Mouse (Mus musculus): ENCODE measurements around the gene Fam178b.
A peak's percentile ranks its signal among the peaks of the same experiment; 100 is the strongest.
"Not testable (repeated sequence)": the region's sequence is repeated elsewhere in the genome, so short reads cannot be mapped to it uniquely, and the experiment has no call there.

Gene Fam178b

GRCm38 (mm10) chr1:36546888-36547471, 136.0 kb downstream of the Fam178b start, which contains the start of gene Ankrd39:
Gene Ankrd39 (minus strand): TSS chr1:36547445.
- DNase-seq (ENCODE audit: low spot score in 2 of 2): peak; percentile 87 to 97

DNA sequence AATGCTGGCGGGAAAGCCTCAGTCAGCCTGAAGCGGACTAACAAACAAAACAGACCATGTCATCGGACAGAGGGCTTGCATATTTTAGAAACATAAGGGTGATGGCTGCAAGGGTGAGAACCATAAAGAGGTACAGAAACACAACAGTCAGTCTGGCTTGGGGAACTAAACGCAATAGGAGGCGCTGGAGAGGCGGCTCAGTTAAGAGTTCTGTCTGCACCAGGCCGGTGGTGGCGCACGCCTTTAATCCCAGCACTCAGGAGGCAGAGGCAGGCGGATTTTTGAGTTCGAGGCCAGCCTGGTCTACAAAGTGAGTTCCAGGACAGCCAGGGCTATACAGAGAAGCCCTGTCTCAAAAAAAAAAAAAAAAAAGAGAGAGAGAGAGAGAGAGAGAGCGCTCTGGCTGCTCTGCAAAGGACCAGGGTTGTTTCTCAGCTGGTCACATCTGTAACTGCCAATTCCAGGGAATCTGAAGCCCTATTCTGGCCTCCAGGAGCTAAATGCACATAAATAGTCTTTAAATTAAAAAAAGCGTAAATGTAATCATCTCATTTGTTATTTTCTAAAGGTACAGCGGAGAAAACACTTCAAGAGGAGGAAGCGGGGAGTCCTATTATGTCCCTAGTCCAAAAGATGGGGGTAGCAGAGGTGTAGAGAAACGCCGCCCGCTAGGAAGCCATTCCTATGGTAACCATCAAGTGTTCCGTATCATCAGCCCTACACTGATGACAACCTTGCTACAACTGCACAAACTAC, 137.0 kb downstream of the Fam178b start:
- peak in 1 of 2 experiments; percentile 59 for DNase-seq (ENCODE audit: low spot score in 2 of 2)

- DNase-seq (ENCODE audit: low spot score in 2 of 2): no peak
Observed at GRCm38 (mm10) chr1:36545382-36545781, 137.6 kb downstream of the Fam178b start.

DNA sequence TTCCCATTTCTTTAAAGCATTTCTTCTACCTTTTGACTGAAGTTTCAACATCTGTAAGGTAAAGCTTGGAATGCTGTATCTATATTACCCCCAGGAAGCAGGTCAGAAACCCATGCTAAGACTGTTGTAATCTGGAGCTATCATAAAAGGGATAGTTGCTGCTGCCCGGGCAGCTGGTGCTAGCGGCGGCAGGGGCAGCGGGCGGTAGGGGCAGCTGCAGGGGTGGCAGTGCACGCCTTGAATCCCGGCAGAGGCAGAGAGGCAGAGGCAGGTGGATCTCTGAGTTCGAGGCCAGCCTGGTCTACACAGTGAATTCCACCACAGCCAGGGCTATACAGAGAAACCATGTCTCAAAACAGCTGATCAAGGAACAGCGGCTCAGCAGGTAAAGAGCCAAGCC, 140.1 kb downstream of the Fam178b start:
- no peak for DNase-seq (ENCODE audit: low spot score in 2 of 2)

- no peak for DNase-seq (ENCODE audit: low spot score in 2 of 2)
Observed at GRCm38 (mm10) chr1:36541844-36542243, 141.1 kb downstream of the Fam178b start.

DNA sequence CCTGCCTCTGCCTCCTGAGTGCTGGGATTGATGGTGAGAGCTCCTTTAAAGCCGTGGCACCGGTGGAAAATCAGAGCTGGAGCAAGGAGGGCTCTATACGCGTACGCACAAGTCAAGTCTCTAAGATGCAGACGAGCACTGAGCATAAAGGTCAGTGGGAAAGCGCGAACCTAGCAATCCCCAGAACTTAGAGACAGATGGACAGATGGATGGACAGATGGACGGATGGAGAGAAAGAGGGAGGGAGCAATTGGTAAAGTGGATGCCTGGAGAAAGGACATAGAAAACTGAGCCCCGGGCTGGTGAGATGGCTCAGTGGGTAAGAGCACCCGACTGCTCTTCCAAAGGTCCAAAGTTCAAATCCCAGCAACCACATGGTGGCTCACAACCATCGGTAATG, 142.2 kb downstream of the Fam178b start:
- no peak for DNase-seq (ENCODE audit: low spot score in 2 of 2)

DNA sequence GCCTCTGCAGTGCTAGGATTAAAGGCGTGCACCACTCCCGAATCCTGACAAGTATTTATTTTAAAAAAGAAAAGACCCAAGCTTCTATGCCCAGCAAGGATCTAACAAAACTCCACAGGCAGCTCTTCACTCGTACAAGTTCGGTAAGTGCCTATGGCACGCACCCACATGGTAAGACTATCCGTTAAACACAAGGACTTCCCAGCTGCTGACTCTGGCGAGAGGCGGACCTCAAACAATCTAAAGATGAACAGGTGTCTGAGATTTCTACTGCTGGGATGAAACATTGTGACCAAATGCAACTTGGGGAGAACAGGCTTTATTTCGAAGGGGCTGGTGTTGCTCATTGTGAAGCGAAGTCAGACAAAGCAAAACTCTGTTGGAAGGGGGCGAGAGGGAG, 142.9 kb downstream of the Fam178b start:
- no peak for DNase-seq (ENCODE audit: low spot score in 2 of 2)

- DNase-seq (ENCODE audit: low spot score in 2 of 2): no peak
Observed at GRCm38 (mm10) chr1:36539186-36539585, 143.8 kb downstream of the Fam178b start, which contains the start of gene Gm42417. Gene Gm42417 (minus strand): TSS chr1:36539429.

- DNase-seq (ENCODE audit: low spot score in 2 of 2): no peak
Observed at GRCm38 (mm10) chr1:36538727-36539126, 144.3 kb downstream of the Fam178b start.

DNA sequence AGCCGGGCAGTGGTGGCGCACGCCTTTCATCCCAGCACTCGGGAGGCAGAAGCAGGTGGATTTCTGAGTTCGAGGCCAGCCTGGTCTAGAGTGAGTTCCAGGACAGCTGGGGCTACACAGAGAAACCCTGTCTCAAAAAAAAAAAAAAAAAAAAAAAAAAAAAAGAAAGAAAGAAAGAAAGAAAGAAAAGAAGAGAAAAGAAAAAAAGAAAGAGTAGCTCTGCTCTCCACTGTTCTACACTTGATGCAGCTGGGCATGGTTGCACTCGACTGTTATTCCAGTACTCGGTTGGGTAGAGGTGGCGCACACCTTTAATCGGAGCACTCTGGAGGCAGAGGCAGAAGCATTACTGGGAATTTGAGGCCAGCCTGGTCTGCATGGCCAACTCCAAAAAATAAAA, 146.2 kb downstream of the Fam178b start, which contains the start of gene Ankrd23:
Gene Ankrd23, minus strand, starts transcription at position 101 of the 400 bp plus-strand sequence.
- not testable (repeated sequence) for DNase-seq (ENCODE audit: low spot score in 2 of 2)

DNA sequence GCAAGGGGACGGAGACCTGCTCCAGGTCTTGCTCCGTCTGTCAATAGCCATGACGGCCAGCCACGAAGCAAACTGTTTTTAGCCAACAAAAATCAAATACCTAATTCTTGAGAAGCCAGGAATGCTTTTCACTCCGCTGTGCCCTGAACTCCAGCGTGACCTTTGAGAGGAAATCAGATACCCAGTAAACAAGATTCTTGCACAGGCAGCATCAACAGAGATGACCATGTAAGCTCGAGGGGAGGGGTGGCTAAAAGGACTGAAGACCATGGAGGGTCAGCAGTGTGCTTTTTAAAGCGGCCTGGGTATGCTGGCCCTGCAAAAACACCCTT, 146.6 kb downstream of the Fam178b start:
- no peak for DNase-seq (ENCODE audit: low spot score in 2 of 2)

DNA sequence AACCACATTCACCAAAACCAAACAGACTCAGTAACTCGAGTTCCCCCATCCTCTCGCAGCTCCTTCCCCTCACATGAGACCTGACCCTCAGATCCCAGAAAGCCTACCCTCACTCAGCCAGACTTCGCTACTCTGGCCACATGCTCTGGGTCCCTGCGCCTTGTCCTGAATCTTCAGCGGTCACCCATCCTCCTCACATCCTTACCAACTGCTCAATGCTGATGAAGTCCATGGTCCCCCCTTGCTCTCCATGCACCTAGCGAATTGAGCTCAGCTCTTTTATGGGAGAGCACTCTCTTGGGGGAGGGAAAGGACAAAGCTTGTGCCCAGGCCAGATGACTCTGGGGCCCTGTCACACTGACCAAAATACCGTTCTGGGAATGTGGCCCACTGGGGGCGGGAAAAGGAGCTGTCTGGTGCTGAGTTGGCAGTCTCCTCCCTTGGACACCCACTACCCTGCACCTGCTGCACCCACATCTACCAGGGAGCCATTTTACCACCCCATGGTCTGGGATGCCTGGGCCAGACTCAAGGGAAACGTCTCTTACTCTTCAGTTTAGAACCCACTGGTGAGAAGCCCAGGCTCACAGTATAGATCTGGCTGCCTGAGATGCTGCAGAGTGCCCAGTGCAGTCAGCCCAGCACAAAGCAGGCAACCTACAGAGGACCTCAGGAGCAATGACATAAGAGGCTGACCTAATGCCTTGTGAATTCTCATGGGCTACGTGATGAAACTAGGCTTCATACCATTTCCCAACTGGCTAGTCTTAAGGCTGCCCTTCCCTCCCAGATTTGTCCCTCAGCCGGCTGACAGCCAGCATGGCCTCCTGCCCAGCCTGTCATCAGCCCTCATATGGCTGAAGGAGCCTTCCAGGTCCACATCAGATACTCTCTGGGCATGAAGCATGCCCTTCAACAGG, 147.2 kb downstream of the Fam178b start:
- DNase-seq (ENCODE audit: low spot score in 2 of 2): no peak

DNA sequence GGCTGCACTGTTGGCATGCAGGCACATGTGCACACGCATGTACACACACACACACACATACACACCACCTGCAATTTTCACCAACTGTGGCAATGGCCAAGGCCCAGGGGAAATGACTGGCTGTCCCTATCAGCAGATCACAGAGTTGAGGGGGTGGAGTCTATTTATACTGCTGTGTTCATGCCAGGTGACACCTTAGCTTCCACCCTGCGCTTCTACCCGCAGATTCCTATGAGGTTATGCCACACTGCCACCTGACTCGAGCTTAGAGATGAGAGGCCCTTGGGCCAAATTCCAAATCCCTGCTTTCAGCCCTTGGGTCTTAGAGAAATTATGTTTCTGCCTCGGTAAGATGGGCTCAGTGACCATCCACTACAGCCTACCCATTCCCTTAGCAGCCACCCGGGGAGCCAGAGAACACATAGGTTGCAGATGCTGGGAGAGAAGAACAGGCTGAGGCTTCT, 148.4 kb downstream of the Fam178b start:
- no peak for DNase-seq (ENCODE audit: low spot score in 2 of 2)

GRCm38 (mm10) chr1:36533546-36533945, 149.4 kb downstream of the Fam178b start:
- no peak for DNase-seq (ENCODE audit: low spot score in 2 of 2)

- no peak for DNase-seq (ENCODE audit: low spot score in 2 of 2)
Observed at GRCm38 (mm10) chr1:36531461-36531860, 151.5 kb downstream of the Fam178b start.

GRCm38 (mm10) chr1:36530962-36531361, 152.0 kb downstream of the Fam178b start:
- DNase-seq (ENCODE audit: low spot score in 2 of 2): no peak

DNA sequence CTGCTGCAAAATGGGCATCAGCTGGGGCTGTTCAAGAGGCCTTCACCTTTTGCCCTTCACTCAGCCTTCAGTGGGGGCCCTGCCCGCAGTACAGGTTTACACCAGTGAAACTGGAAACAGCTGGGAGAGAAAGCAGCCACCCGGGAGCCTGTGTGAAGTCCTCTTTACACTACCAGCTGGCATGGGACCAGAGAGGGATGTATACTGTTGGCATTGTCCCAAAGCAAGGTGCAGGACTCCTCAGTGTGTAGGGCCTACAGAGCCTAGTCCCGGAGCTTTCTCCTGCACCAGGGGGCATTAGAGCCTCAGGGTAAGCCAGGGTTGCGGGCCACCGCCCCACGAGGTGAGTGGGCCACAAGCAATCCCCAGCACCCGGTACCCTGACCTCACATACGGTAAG, 152.5 kb downstream of the Fam178b start:
- no peak for DNase-seq (ENCODE audit: low spot score in 2 of 2)

GRCm38 (mm10) chr1:36529875-36530274, 153.1 kb downstream of the Fam178b start:
- no peak for DNase-seq (ENCODE audit: low spot score in 2 of 2)

GRCm38 (mm10) chr1:36529274-36529673, 153.7 kb downstream of the Fam178b start:
- no peak for DNase-seq (ENCODE audit: low spot score in 2 of 2)

GRCm38 (mm10) chr1:36528351-36528750, 154.6 kb downstream of the Fam178b start:
- peak in 1 of 2 experiments; percentile 12 for DNase-seq (ENCODE audit: low spot score in 2 of 2)

DNA sequence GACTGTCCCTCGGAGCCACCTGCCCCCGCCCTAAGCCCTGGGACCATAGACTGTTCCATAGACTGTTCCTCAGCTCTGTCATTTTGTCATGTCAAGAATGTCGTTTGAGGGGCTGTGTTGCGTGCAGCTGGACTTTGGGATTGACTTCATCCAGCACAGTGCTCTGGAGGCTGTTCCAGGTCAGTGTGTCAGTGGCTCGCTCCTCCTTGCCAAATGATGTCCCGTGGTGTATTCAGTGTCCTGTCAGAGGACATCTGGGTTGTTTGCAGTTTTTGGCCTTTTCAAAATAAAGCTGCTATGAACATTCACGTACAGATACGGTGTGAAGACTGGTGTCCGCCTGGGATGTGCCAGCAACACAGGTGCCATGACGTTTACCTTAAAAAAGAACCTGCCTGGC, 156.1 kb downstream of the Fam178b start:
- DNase-seq (ENCODE audit: low spot score in 2 of 2): no peak

GRCm38 (mm10) chr1:36525774-36526173, 157.2 kb downstream of the Fam178b start:
- DNase-seq (ENCODE audit: low spot score in 2 of 2): no peak
